In the genomic region with DNA sequence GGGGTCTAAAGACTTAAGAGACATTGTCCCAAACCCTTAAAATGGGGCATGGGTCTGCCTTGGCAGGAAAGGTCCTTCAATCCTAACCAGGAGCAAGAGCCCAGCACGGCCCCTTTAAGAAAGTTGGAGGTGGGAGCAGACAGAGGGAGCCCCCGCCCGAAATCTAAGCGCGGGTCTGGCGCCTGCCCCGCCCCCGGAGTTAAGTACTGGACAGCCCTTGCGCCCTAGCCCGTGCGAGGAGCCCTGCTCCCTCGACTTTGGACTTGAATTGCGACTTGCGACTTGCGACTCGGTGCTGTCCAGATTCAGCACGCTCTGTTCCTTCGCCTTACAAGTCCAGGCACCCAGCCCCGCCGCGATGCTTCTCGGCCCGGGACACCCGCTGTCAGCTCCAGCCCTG, we compare ENCODE assay signal across 8 mouse cellular contexts. TPM values are rescaled to one million over a fixed set of nuclear protein-coding genes. Genes with fewer than 3 reads are reported as not detected.
A peak's percentile ranks its signal among the peaks of the same experiment; 100 is the strongest.
DNase-seq lines count a peak whose midpoint lies in the region; ATAC-seq and TF ChIP-seq lines count a peak whose summit lies in the region.

A gene (plus strand): TSS at position 202 of the 400 bp plus-strand sequence.

- peak; percentile 70 for DNase-seq in embryo, embryonic 10 days (ENCODE audit: low spot score)
- peak; percentile 81 for DNase-seq in heart, postnatal 4 days
- DNase-seq in layer of hippocampus, postnatal 14 days (ENCODE audit: low spot score in 2 of 2), result no peak
- DNase-seq in lung, postnatal 10 days, result peak; percentile 82
- DNase-seq in thymus, adult 2 months, result no peak
- DNase-seq in frontal cortex, postnatal 10 days (ENCODE audit: low spot score in 2 of 2), result no peak

- no peaks in the 10 kb centered on the region for H3K36me3 ChIP-seq in forebrain, embryonic 16.5 days (ENCODE audit: control insufficient read depth, insufficient read depth)
- no peaks in the 10 kb centered on the region for H3K36me3 ChIP-seq in stomach, embryonic 15.5 days
- H3K36me3 ChIP-seq in thymus, adult 2 months (ENCODE audit: control insufficient read depth, insufficient read depth, low read length), result no peaks in the 10 kb centered on the region

- H3K27me3 ChIP-seq in forebrain, embryonic 16.5 days (replicated peaks; ENCODE audit: control insufficient read depth, insufficient read depth, low read length), result no peaks in the 10 kb centered on the region; the same call in 1 of the 2 replicates
- no peaks in the 10 kb centered on the region for H3K27me3 ChIP-seq in stomach, embryonic 15.5 days (replicated peaks)
- no peaks in the 10 kb centered on the region for H3K27me3 ChIP-seq in thymus, adult 2 months (ENCODE audit: control insufficient read depth, insufficient read depth, low read length)

- no peak for ATAC-seq in forebrain, embryonic 16.5 days
- peak; percentile 48; the same call in 1 of the 2 replicates for ATAC-seq in stomach, embryonic 15.5 days (ENCODE audit: insufficient read depth, low FRiP score, low read depth)

- H3K4me2 ChIP-seq in forebrain, embryonic 16.5 days (ENCODE audit: low read length), result peak within 1 kb of the TSS; percentile 45
- H3K4me2 ChIP-seq in stomach, embryonic 15.5 days, result peak within 1 kb of the TSS; percentile 63

- no peak for TF ChIP-seq CTCF in thymus, adult 2 months (IDR thresholded peaks at IDR 0.05; ENCODE audit: borderline replicate concordance, control insufficient read depth, extremely low read depth, insufficient read depth, low read length, poor library complexity)

- H3K9me3 ChIP-seq in forebrain, embryonic 16.5 days (ENCODE audit: control insufficient read depth, low read length), result no peaks in the 10 kb centered on the region
- no peaks in the 10 kb centered on the region for H3K9me3 ChIP-seq in stomach, embryonic 15.5 days

- no peak for TF ChIP-seq POLR2A in thymus, adult 2 months (IDR thresholded peaks at IDR 0.05; ENCODE audit: control insufficient read depth, extremely low read depth, insufficient read depth, low read length, poor library complexity)

- 0 out of 2 replicates have a peak within 1 kb of the TSS, but pooled peaks have one; percentile 16 for H3K9ac ChIP-seq in forebrain, embryonic 16.5 days (replicated peaks; ENCODE audit: low read depth, low read length)
- peak within 1 kb of the TSS; percentile 21; the same call in 1 of the 2 replicates for H3K9ac ChIP-seq in stomach, embryonic 15.5 days

- H3K4me1 ChIP-seq in forebrain, embryonic 16.5 days (replicated peaks; ENCODE audit: control insufficient read depth, insufficient read depth, low read length), result peaks cover 17% of the 10 kb centered on the region
- peaks cover 66% of the 10 kb centered on the region for H3K4me1 ChIP-seq in stomach, embryonic 15.5 days
- H3K4me1 ChIP-seq in thymus, adult 2 months (replicated peaks; ENCODE audit: control insufficient read depth, insufficient read depth, low read length), result no peaks in the 10 kb centered on the region

- H3K27ac ChIP-seq in forebrain, embryonic 16.5 days (ENCODE audit: low read length), result no peak within 1 kb of the TSS
- peak within 1 kb of the TSS; percentile 68 for H3K27ac ChIP-seq in stomach, embryonic 15.5 days
- no peak within 1 kb of the TSS for H3K27ac ChIP-seq in thymus, adult 2 months (ENCODE audit: control insufficient read depth, insufficient read depth, low read length)

- 3% methylated on average over 24 of the region's 24 CpGs for WGBS in forebrain, embryonic 16.5 days
- 3% methylated on average over 24 of the region's 24 CpGs for WGBS in stomach, embryonic 15.5 days
- 25% methylated on average over 24 of the region's 24 CpGs for WGBS in thymus, adult 2 months

- H3K4me3 ChIP-seq in forebrain, embryonic 16.5 days (replicated peaks; ENCODE audit: low read length), result peak within 1 kb of the TSS; percentile 24
- H3K4me3 ChIP-seq in stomach, embryonic 15.5 days (replicated peaks), result peak within 1 kb of the TSS; percentile 51
- H3K4me3 ChIP-seq in thymus, adult 2 months (ENCODE audit: control insufficient read depth, insufficient read depth, low read length), result no peak within 1 kb of the TSS

RNA-seq across cellular contexts. Expression of the gene that starts here (rescaled TPM):
- polyA plus RNA-seq in forebrain, embryonic 16.5 days (2015; fragmentation: Nextera tagmentation; extraction: Ambion mirVana), result 7.2 and 8.0 TPM in 2 replicates
- total RNA-seq in heart, postnatal 4 days (2021), result 10 to 100 TPM; 55.6 to 56.6 TPM
- total RNA-seq in layer of hippocampus, postnatal 14 days (2021), result 10 to 100 TPM; 33.0 to 36.4 TPM
- polyA plus RNA-seq in stomach, embryonic 15.5 days (2015; fragmentation: Nextera tagmentation; extraction: Ambion mirVana), result 18.9 and 21.1 TPM in 2 replicates
- polyA plus RNA-seq in thymus, adult 2 months (2012; rRNA removed), result 3.5 and 3.6 TPM in 2 replicates

Comparison
In these comparisons a context has a peak if more than half of its experiments do, and no peak if none do; other contexts are left out.
1. DNase-seq: peak in embryo, embryonic 10 days (single experiment), heart, postnatal 4 days (single experiment) and lung, postnatal 10 days (single experiment); none in layer of hippocampus, postnatal 14 days (0 of 2), thymus, adult 2 months (single experiment) and frontal cortex, postnatal 10 days (0 of 2).